Mouse (Mus musculus): ENCODE measurements at regions not wholly inside any gene's neighbourhood (a gene's known extent, or its start where the extent isn't known, plus 50 kb on each side); places are given as distances from the start of the nearest gene placed in this dataset.

GRCm38 (mm10) chr5:68572816-68573215 is 541.2 kb downstream of the Grxcr1 start:
- intact Hi-C loops (cut with DNase I): no loop called here
- no peak for DNase-seq (ENCODE audit: extremely low spot score in 1 of 2, low spot score in 2 of 2)

- DNase-seq (ENCODE audit: extremely low spot score in 1 of 2, low spot score in 2 of 2): no peak
- intact Hi-C loops (cut with DNase I): no loop called here
These were observed 544.2 kb downstream of the Grxcr1 start for GRCm38 (mm10) chr5:68575827-68576226.

- no peak for DNase-seq (ENCODE audit: extremely low spot score in 1 of 2, low spot score in 2 of 2)
- intact Hi-C loops (cut with DNase I): no loop called here
These were observed 546.9 kb downstream of the Grxcr1 start for GRCm38 (mm10) chr5:68578496-68578895.

DNA sequence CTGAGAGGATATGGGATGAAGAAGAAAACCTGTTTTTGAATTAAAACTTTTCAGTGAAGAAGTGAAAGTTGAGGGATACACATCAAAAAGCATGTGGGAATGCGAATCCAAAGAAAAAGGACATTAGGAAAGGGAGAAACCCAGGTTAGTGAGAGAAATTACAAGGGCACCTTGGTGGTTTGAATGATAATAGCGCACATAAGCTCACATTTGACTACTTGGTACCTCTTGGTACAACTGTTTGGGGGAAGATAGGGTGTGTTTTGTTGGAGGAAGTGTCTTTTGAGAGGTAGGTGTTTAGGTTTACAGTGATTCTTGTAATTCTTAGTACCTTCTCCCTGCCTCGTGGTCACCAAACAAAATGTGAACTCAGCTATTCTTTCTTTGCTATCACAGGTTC is 560.8 kb downstream of the Grxcr1 start:
- intact Hi-C loops (cut with DNase I): no loop called here

GRCm38 (mm10) chr5:68618451-68618850 is 586.8 kb downstream of the Grxcr1 start:
- no peak for DNase-seq (ENCODE audit: extremely low spot score in 1 of 2, low spot score in 2 of 2)
- intact Hi-C loops (cut with DNase I): no loop called here

More for the DNA sequence above, 560.8 kb downstream of the Grxcr1 start:
- no peak for DNase-seq (ENCODE audit: extremely low spot score in 1 of 2, low spot score in 2 of 2)

DNA sequence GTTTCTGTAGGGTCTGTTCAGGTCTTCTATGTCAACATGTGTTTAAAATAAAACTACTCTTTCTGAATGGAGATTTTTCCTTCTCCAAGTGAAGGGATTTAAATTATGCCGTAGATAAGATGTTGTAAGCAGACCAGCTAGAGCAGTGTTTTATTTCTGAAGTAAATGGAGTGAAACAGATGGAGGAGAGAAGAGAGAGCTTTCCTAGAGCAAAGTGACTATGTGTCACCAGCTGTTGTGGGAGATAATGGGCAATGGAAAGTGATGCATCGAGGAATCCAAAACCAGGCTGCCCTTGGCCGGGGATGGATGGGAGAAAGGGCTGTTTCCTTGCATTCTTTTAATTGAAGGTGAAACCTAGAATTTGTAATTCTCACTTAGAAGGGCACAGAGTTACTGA is 603.8 kb downstream of the Grxcr1 start:
- intact Hi-C loops (cut with DNase I): no loop called here
- peak in 1 of 2 experiments; percentile 10 for DNase-seq (ENCODE audit: extremely low spot score in 1 of 2, low spot score in 2 of 2)

GRCm38 (mm10) chr5:68672834-68673233 is 641.2 kb downstream of the Grxcr1 start:
- intact Hi-C loops (cut with DNase I): no loop called here
- DNase-seq (ENCODE audit: extremely low spot score in 1 of 2, low spot score in 2 of 2): no peak

DNA sequence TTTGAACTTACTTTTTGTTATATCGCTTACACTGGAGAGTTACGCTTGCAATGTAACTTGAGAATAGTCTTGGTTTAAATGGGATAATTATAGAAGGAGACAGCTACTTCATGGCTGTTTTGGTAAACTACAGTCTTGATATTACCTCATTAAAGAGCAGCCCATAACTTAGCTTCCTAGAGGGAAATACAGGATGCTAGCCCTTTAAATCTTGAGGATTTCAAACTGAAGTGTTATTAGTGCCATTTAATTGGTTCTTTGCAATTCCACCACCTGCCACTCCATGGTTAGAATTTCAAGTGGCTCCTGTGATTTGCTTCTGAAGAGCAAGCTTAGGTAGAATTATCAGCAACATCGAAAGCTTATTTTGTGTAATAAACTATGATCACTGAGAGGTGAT is 640.1 kb downstream of the Kctd8 start:
- intact Hi-C loops (cut with DNase I): no loop called here
- no peak for DNase-seq (ENCODE audit: extremely low spot score in 1 of 2, low spot score in 2 of 2)

GRCm38 (mm10) chr5:68705411-68706080 is 635.9 kb downstream of the Kctd8 start:
- intact Hi-C loops (cut with DNase I): no loop called here
- DNase-seq (ENCODE audit: extremely low spot score in 1 of 2, low spot score in 2 of 2): peak in 1 of 2 experiments; percentile 10

DNA sequence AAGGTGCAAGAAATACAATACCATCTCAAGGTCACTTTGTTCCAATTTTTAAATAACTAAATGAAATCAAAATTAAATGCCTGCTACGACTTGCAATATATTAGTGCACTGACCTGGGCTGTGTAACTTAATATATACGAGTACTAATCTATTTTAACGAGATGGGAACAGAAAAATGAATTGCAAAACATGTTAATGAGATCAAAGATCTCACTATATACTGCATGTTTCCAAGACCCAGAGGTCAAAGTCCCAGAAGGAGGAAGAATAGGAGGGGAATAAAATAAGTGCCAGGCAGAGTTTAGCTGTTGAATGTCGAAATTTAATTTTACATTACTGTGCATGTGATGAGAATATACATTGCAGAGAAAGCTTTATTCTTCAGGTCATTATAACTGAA is 614.7 kb downstream of the Kctd8 start:
- DNase-seq (ENCODE audit: extremely low spot score in 1 of 2, low spot score in 2 of 2): no peak
- intact Hi-C loops (cut with DNase I): no loop called here

GRCm38 (mm10) chr5:68735186-68735585 is 606.3 kb downstream of the Kctd8 start:
- intact Hi-C loops (cut with DNase I): no loop called here
- DNase-seq (ENCODE audit: extremely low spot score in 1 of 2, low spot score in 2 of 2): no peak

DNA sequence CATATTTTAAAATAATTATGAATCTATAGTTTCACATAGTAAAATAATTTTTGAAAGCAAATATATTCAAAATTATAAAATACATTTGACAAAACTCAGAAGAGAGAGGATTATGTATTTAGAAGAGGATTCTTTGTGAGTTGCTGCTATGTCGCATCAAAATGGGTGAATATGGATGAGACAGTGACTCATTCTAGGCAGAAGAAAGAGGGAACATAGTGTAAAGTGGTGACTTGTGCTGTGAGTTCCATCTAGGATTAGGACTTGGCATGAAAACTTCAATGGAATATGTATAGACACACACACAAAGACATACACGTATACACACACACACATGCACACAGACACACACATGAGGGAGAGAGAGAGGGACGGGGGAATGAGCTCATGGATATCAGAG is 591.0 kb downstream of the Kctd8 start:
- DNase-seq (ENCODE audit: extremely low spot score in 1 of 2, low spot score in 2 of 2): no peak
- intact Hi-C loops (cut with DNase I): no loop called here

DNA sequence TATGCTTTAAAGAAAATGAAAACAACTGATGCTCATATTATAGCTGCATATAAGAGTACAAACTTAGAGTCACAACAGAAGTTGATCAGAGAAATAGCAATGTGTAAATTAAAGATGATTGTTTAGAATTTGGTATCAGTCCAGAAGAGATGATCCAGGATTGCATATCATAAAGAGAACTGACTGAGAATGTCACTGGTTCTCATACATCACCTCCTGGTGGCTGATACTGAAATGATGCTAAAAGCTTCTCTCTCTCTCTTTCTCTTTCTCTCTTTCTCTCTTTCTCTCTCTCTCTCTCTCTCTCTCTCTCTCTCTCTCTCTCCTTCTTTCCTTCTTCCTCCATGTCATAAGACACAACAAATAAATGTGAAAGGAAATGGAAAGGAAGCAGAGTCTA is 588.5 kb downstream of the Kctd8 start:
- intact Hi-C loops (cut with DNase I): no loop called here
- DNase-seq (ENCODE audit: extremely low spot score in 1 of 2, low spot score in 2 of 2): no peak
